17 mouse cellular contexts compared by ENCODE assay signal in genomic region chr11:112130090-112130489, GRCm38 (mm10).
"Had no signal": no experiment of that assay in that cellular context is flagged by ENCODE, and none has a peak within 500 bp of the region (broad histone marks: within the 10 kb centered on the region; RNA-seq: fewer than 3 reads in every experiment).

No protein-coding gene starts in this region.

- ATAC-seq: intestine, embryonic 15.5 days; liver, embryonic 12.5 days; midbrain, embryonic 15.5 days had no signal

- H3K9ac ChIP-seq: intestine, embryonic 15.5 days; limb, embryonic 13.5 days; liver, embryonic 12.5 days; liver, embryonic 15.5 days; midbrain, embryonic 12.5 days; midbrain, embryonic 15.5 days; neural tube, embryonic 13.5 days had no signal

- H3K4me2 ChIP-seq: intestine, embryonic 15.5 days; limb, embryonic 13.5 days; liver, embryonic 12.5 days; liver, embryonic 15.5 days; midbrain, embryonic 12.5 days; midbrain, embryonic 15.5 days; neural tube, embryonic 13.5 days had no signal

- H3K9me3 ChIP-seq: intestine, embryonic 15.5 days; limb, embryonic 10.5 days; limb, embryonic 13.5 days; liver, embryonic 12.5 days; liver, embryonic 15.5 days; midbrain, embryonic 12.5 days; midbrain, embryonic 15.5 days; neural tube, embryonic 13.5 days had no signal

- H3K27ac ChIP-seq: intestine, embryonic 15.5 days; limb, embryonic 10.5 days; limb, embryonic 13.5 days; liver, embryonic 12.5 days; liver, embryonic 15.5 days; midbrain, embryonic 12.5 days; midbrain, embryonic 15.5 days; neural tube, embryonic 13.5 days had no signal

- H3K27me3 ChIP-seq: intestine, embryonic 15.5 days; liver, embryonic 12.5 days; liver, embryonic 15.5 days had no signal

- DNase-seq: kidney, adult 11 months; kidney, adult 8-10 months; kidney, postnatal 10 days; kidney, postnatal 36 days; liver; lung, adult 18-20 months; lung, postnatal 4 days; thymus, adult 18-20 months; thymus, postnatal 36 days had no signal

- H3K4me3 ChIP-seq: intestine, embryonic 15.5 days; limb, embryonic 10.5 days; limb, embryonic 13.5 days; liver, embryonic 12.5 days; liver, embryonic 15.5 days; midbrain, embryonic 12.5 days; midbrain, embryonic 15.5 days; neural tube, embryonic 13.5 days had no signal

- H3K36me3 ChIP-seq: intestine, embryonic 15.5 days; limb, embryonic 10.5 days; limb, embryonic 13.5 days; liver, embryonic 12.5 days; liver, embryonic 15.5 days; midbrain, embryonic 12.5 days; midbrain, embryonic 15.5 days; neural tube, embryonic 13.5 days had no signal

- H3K4me1 ChIP-seq: intestine, embryonic 15.5 days; liver, embryonic 12.5 days; liver, embryonic 15.5 days; midbrain, embryonic 12.5 days; midbrain, embryonic 15.5 days; neural tube, embryonic 13.5 days had no signal
